Mouse (Mus musculus) spleen, adult 2 months (tissue): ENCODE measurements around the gene Dedd2. TPM values are rescaled to one million over a fixed set of nuclear protein-coding genes. Genes with fewer than 3 reads are reported as not detected.

Experiments
- DNase-seq, 2 experiments: peaks; one replicate each; pipeline versions ENCODE4 v3.0.0 to v3.0.0-alpha.2; 2012 to 2021; ENCODE audit warnings: low spot score in 2 of 2, low read depth in 1 of 2
- H3K27ac ChIP-seq: fragments of 200-500 bp; 2 replicates; pipeline ENCODE4 v1.5.1; 2012; ENCODE audit warnings: low read length, inconsistent platforms; ENCODE audit not compliant: insufficient read depth
- H3K27me3 ChIP-seq: fragments of 200-500 bp; 2 replicates; pipeline ENCODE4 v1.6.1; 2012; ENCODE audit warnings: mild to moderate bottlenecking, moderate library complexity, low read length, inconsistent platforms; ENCODE audit not compliant: control insufficient read depth, insufficient read depth
- H3K36me3 ChIP-seq: fragments of 200-500 bp; 2 replicates; pipeline ENCODE4 v1.6.1; 2012; ENCODE audit warnings: mild to moderate bottlenecking, low read length, inconsistent platforms; ENCODE audit not compliant: control insufficient read depth, insufficient read depth
- H3K4me1 ChIP-seq: fragments of 200-500 bp; 2 replicates; pipeline ENCODE4 v1.6.1; 2011; ENCODE audit warnings: inconsistent platforms; ENCODE audit not compliant: control insufficient read depth, insufficient read depth, insufficient read length
- H3K4me3 ChIP-seq: fragments of 200-500 bp; 2 replicates; pipeline ENCODE4 v1.5.1; 2011; ENCODE audit warnings: mild to moderate bottlenecking, inconsistent platforms; ENCODE audit not compliant: insufficient read depth, insufficient read length; ENCODE audit errors: extremely low read depth
- CTCF ChIP-seq: fragments of 200-500 bp; IDR thresholded peaks from 2 replicates; pipeline ENCODE4 v1.5.1; 2011; ENCODE audit warnings: mild to moderate bottlenecking, inconsistent platforms; ENCODE audit not compliant: insufficient read depth, insufficient read length, insufficient replicate concordance; ENCODE audit errors: extremely low read depth
- POLR2A ChIP-seq: fragments of 200-500 bp; IDR thresholded peaks from 2 replicates; pipeline ENCODE4 v1.6.1; 2011; ENCODE audit warnings: low read depth, low read length, inconsistent platforms
- WGBS: fragments of 180-500 bp; shearing (Covaris S2); methylation state at CpG from one replicate; pipeline ENCODE4 v1.1.7; 2018; 5-methylcytosine and 5-hydroxymethylcytosine counted together
- polyA plus RNA-seq: library from polyadenylated mRNA; depleted of rRNA; stranded (reverse); fragments of >200 nt; gene quantifications from 2 replicates; pipeline ENCODE4 v1.2.3, GENCODE M21; 2012

Dedd2 gene
- polyA plus RNA-seq, 1 experiment: 77.0 TPM

GRCm38 (mm10) chr7:25238015-25238706, 17.7 kb upstream of the Dedd2 start:
- H3K27me3 ChIP-seq: no peaks in the 10 kb centered on the region
- peaks cover 4% of the 10 kb centered on the region; the same call in 1 of the 2 replicates for H3K4me1 ChIP-seq
- H3K27ac ChIP-seq: peak overlapping the region; percentile 91
- TF ChIP-seq POLR2A (peak; percentile 5; the same call in 1 of the 2 replicates), CTCF (no peak)
- peak overlapping the region; percentile 59 for H3K4me3 ChIP-seq
- peaks cover 7% of the 10 kb centered on the region; the same call in 1 of the 2 replicates for H3K36me3 ChIP-seq
- WGBS: under 1% methylated on average over 23 of the region's 23 CpGs
- peak; percentile 92 to 95 for DNase-seq

GRCm38 (mm10) chr7:25237249-25238014, 17.0 kb upstream of the Dedd2 start, which contains the start of gene Gsk3a:
Gsk3a (minus strand) TSS chr7:25237851.
- H3K27me3 ChIP-seq: no peaks in the 10 kb centered on the region
- H3K4me1 ChIP-seq: peaks cover 4% of the 10 kb centered on the region; the same call in 1 of the 2 replicates
- DNase-seq: peak; percentile 95 to 100
- H3K4me3 ChIP-seq: peak within 1 kb of the TSS; percentile 59
- TF ChIP-seq POLR2A (peak; percentile 24; the same call in 1 of the 2 replicates), CTCF (no peak)
- peak within 1 kb of the TSS; percentile 91 for H3K27ac ChIP-seq
- WGBS: under 1% methylated on average over 71 of the region's 76 CpGs
- H3K36me3 ChIP-seq: peaks cover 8% of the 10 kb centered on the region; the same call in 1 of the 2 replicates

GRCm38 (mm10) chr7:25235526-25235925, 15.1 kb upstream of the Dedd2 start:
- no peak overlapping the region for H3K27ac ChIP-seq
- H3K4me3 ChIP-seq: no peak overlapping the region
- peaks cover 24% of the 10 kb centered on the region for H3K36me3 ChIP-seq
- TF ChIP-seq POLR2A: no peak
- no peak for TF ChIP-seq CTCF
- H3K27me3 ChIP-seq: no peaks in the 10 kb centered on the region
- WGBS: 95% methylated on average over 5 of the region's 5 CpGs
- H3K4me1 ChIP-seq: peaks cover 4% of the 10 kb centered on the region; the same call in 1 of the 2 replicates
- no peak for DNase-seq

- Histone ChIP-seq H3K4me1 (peaks cover 4% of the 10 kb centered on the region; the same call in 1 of the 2 replicates), H3K27ac (no peak overlapping the region), H3K27me3 (no peaks in the 10 kb centered on the region), H3K4me3 (no peak overlapping the region), H3K36me3 (peaks cover 39% of the 10 kb centered on the region)
- TF ChIP-seq CTCF (no peak), POLR2A (no peak)
- 47% methylated on average over 2 of the region's 2 CpGs for WGBS
- no peak for DNase-seq
Observed at GRCm38 (mm10) chr7:25233061-25233460, 12.6 kb upstream of the Dedd2 start.

- TF ChIP-seq CTCF (no peak), POLR2A (no peak)
- no peak overlapping the region for H3K4me3 ChIP-seq
- no peak for DNase-seq
- H3K27ac ChIP-seq: no peak overlapping the region
- 58% methylated on average over 5 of the region's 5 CpGs for WGBS
- H3K27me3 ChIP-seq: no peaks in the 10 kb centered on the region
- peaks cover 42% of the 10 kb centered on the region for H3K36me3 ChIP-seq
- H3K4me1 ChIP-seq: peaks cover 4% of the 10 kb centered on the region; the same call in 1 of the 2 replicates
Observed at GRCm38 (mm10) chr7:25232101-25232648, 11.8 kb upstream of the Dedd2 start.

GRCm38 (mm10) chr7:25230690-25231285, 10.4 kb upstream of the Dedd2 start:
- Histone ChIP-seq H3K27me3 (no peaks in the 10 kb centered on the region), H3K4me1 (no peaks in the 10 kb centered on the region), H3K27ac (no peak overlapping the region), H3K4me3 (no peak overlapping the region), H3K36me3 (peaks cover 54% of the 10 kb centered on the region)
- no peak for DNase-seq
- TF ChIP-seq CTCF (no peak), POLR2A (no peak)
- 81% methylated on average over 9 of the region's 9 CpGs for WGBS
